Mouse (Mus musculus) erythroblast, embryonic 14.5 days (primary cell): Measurements from ENCODE around the gene Lrrfip1. TPM values are rescaled to one million over a fixed set of nuclear protein-coding genes. Genes with fewer than 3 reads are reported as not detected.

Experiments used
- H3K27me3 ChIP-seq: 2 replicates; pipeline ENCODE4 v1.6.1; 2012; ENCODE audit warnings: inconsistent platforms; ENCODE audit not compliant: control insufficient read depth
- H3K36me3 ChIP-seq: 2 replicates; pipeline ENCODE4 v1.6.1; 2012; ENCODE audit warnings: mild to moderate bottlenecking, inconsistent platforms; ENCODE audit not compliant: control insufficient read depth
- H3K4me1 ChIP-seq: 2 replicates; pipeline ENCODE4 v1.6.1; 2012; ENCODE audit warnings: inconsistent platforms; ENCODE audit not compliant: control insufficient read depth
- H3K4me3 ChIP-seq: replicated peaks from 2 replicates; pipeline ENCODE3; 2012; ENCODE audit warnings: moderate library complexity, mild to moderate bottlenecking, inconsistent platforms
- H3K9me3 ChIP-seq: 2 replicates; pipeline ENCODE4 v1.6.1; 2012; ENCODE audit warnings: low read length, inconsistent platforms, mixed read lengths; ENCODE audit not compliant: control insufficient read depth
- GATA1 ChIP-seq: IDR thresholded peaks from 2 replicates; pipeline ENCODE4 v1.6.1; 2012; ENCODE audit warnings: low read length, inconsistent platforms, mixed read lengths
- TAL1 ChIP-seq: IDR thresholded peaks from 3 replicates; pipeline ENCODE4 v1.6.1; 2012; ENCODE audit warnings: low read length, inconsistent platforms, mixed read lengths
- polyA plus RNA-seq: library from polyadenylated mRNA; stranded (reverse); fragments of >175 nt; gene quantifications from 2 replicates; pipeline ENCODE4 v1.2.3, GENCODE M21; 2012

Lrrfip1 gene
- polyA plus RNA-seq, 1 experiment: 0.03 TPM

DNA sequence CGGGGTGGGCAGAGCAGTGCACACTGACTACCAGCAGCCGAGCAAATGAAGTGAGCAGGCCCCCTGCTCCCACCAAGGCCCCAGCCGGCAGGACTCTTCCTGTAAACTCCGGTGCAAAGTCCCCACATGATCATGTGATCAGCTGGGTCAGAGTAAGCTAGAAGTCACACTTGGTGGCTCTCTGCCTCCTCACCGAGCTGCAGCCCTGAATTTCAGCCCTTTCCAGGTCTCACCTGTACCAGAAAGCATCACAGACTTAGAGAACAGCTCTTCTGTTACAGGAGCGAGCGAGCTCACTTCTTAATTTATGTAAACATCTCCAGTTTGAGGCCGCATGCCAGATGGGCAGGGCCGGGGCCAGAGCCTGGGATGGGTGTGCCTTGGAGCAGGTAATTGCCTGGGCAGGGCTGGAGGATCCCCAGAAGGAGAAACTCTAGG lies 29.2 kb upstream of the Lrrfip1 start, which contains the start of gene Rab17:
Gene Rab17, minus strand, starts transcription at position 315 of the 438 bp plus-strand sequence.
- no peaks in the 10 kb centered on the region for H3K27me3 ChIP-seq
- no peaks in the 10 kb centered on the region for H3K36me3 ChIP-seq
- peaks cover 2% of the 10 kb centered on the region for H3K4me1 ChIP-seq
- no peaks in the 10 kb centered on the region for H3K9me3 ChIP-seq
- TF ChIP-seq TAL1: no peak
- TF ChIP-seq GATA1: no peak
- peak within 1 kb of the TSS; percentile 36 for H3K4me3 ChIP-seq

GRCm38 (mm10) chr1:90969881-90970390 lies 28.6 kb upstream of the Lrrfip1 start:
- Histone ChIP-seq H3K27me3 (no peaks in the 10 kb centered on the region), H3K4me3 (no peak overlapping the region), H3K9me3 (no peaks in the 10 kb centered on the region), H3K4me1 (peaks cover 2% of the 10 kb centered on the region), H3K36me3 (no peaks in the 10 kb centered on the region)
- no peak for TF ChIP-seq TAL1
- TF ChIP-seq GATA1: no peak

DNA sequence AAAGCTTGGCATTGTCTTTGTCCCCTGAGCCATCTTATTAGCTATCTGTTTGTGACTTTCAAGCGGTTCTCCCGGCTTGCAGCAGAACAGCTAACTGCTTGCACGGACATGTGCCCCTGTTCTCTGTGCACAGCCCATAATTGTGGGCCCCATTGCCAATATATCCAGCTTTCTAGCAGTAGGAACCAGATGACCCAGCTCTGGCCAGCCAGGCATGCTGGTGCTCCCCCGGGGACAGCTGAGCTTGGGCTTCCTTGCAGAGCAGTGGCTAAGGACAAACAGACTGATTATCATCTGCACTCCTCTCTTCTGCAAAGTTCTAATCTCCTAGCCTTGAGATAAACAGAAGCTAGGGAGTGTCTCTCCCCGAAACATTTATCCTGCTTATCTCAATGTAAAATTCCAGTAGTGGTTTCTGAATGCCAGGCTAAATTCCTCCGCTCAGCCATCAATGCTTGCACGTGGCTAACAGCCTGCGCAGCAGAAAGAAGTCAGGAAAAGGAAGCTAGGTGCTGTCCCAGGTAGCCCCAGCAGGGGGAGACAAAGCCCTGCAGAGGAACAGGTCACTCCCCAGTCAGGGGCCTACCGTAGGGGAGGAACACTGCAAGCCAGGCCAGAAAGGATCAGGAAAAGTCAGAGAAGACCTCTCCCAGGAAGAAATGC lies 25.5 kb upstream of the Lrrfip1 start:
- H3K36me3 ChIP-seq: no peaks in the 10 kb centered on the region
- TF ChIP-seq TAL1: no peak
- TF ChIP-seq GATA1: no peak
- H3K4me3 ChIP-seq: no peak overlapping the region
- peaks cover 2% of the 10 kb centered on the region for H3K4me1 ChIP-seq
- no peaks in the 10 kb centered on the region for H3K9me3 ChIP-seq
- H3K27me3 ChIP-seq: no peaks in the 10 kb centered on the region

DNA sequence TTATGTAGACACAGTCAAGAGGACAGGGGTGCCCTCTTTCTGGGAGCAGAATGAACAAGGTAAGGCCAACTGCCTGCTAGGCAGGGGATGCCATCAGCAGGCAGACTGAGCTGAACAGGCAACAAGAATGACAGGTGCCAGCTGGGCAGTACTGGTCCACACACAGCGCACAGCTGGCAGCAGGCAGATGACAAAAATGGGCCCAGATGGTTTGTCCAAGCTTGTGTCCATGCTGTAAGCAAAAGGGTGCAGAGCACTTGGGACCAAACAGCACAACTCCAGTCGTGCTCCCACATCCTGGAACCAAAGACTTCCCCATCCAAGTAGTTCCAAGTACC lies 25.0 kb upstream of the Lrrfip1 start:
- no peaks in the 10 kb centered on the region for H3K27me3 ChIP-seq
- H3K4me1 ChIP-seq: peaks cover 2% of the 10 kb centered on the region
- H3K36me3 ChIP-seq: no peaks in the 10 kb centered on the region
- H3K4me3 ChIP-seq: no peak overlapping the region
- H3K9me3 ChIP-seq: no peaks in the 10 kb centered on the region
- no peak for TF ChIP-seq TAL1
- no peak for TF ChIP-seq GATA1

- no peaks in the 10 kb centered on the region for H3K27me3 ChIP-seq
- TF ChIP-seq TAL1: no peak
- no peaks in the 10 kb centered on the region for H3K36me3 ChIP-seq
- peaks cover 2% of the 10 kb centered on the region for H3K4me1 ChIP-seq
- H3K4me3 ChIP-seq: no peak overlapping the region
- H3K9me3 ChIP-seq: no peaks in the 10 kb centered on the region
These were observed 23.5 kb upstream of the Lrrfip1 start for GRCm38 (mm10) chr1:90974906-90975649.

DNA sequence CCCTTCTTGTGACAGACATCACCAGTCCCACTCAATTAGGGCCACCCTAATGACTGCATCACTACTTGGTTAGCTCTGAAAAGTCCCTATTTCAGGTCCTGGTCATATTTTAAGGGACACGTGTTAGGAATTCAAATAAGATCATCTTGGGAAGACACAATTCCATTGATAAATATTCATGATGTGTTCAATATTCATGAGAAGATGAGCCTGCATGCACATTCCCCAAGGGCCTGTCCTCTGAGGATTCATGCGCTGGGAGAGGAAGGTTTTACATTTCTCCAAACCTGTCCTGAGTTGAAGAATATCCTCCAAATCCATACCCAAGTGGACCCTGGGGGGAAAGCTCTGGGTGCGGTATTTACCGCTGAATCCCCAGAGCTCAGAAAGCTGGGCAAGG lies 22.6 kb upstream of the Lrrfip1 start:
- no peak for TF ChIP-seq GATA1
- no peak for TF ChIP-seq TAL1
- Histone ChIP-seq H3K9me3 (no peaks in the 10 kb centered on the region), H3K27me3 (no peaks in the 10 kb centered on the region), H3K4me3 (no peak overlapping the region), H3K4me1 (peaks cover 2% of the 10 kb centered on the region), H3K36me3 (no peaks in the 10 kb centered on the region)

- Histone ChIP-seq H3K27me3 (no peaks in the 10 kb centered on the region), H3K4me1 (no peaks in the 10 kb centered on the region), H3K36me3 (no peaks in the 10 kb centered on the region), H3K4me3 (no peak overlapping the region), H3K9me3 (0 out of 2 replicates have a peak, but pooled peaks cover 2% of the 10 kb centered on the region)
- TF ChIP-seq GATA1: no peak
These were observed 17.8 kb upstream of the Lrrfip1 start for GRCm38 (mm10) chr1:90980638-90981330.

GRCm38 (mm10) chr1:90981346-90981745 lies 17.2 kb upstream of the Lrrfip1 start:
- H3K9me3 ChIP-seq: 0 out of 2 replicates have a peak, but pooled peaks cover 2% of the 10 kb centered on the region
- H3K27me3 ChIP-seq: no peaks in the 10 kb centered on the region
- no peaks in the 10 kb centered on the region for H3K36me3 ChIP-seq
- H3K4me3 ChIP-seq: no peak overlapping the region
- no peak for TF ChIP-seq GATA1
- no peak for TF ChIP-seq TAL1
- H3K4me1 ChIP-seq: no peaks in the 10 kb centered on the region

GRCm38 (mm10) chr1:90995916-90996315 lies 2.6 kb upstream of the Lrrfip1 start:
- TF ChIP-seq GATA1: no peak
- no peak for TF ChIP-seq TAL1

More at GRCm38 (mm10) chr1:90995916-90996315, 2.6 kb upstream of the Lrrfip1 start:
- Histone ChIP-seq H3K4me1 (peaks cover 2% of the 10 kb centered on the region; the same call in 1 of the 2 replicates), H3K27me3 (peaks cover 30% of the 10 kb centered on the region), H3K4me3 (no peak overlapping the region), H3K36me3 (no peaks in the 10 kb centered on the region), H3K9me3 (peaks cover 3% of the 10 kb centered on the region)
